Mouse (Mus musculus) embryonic facial prominence, embryonic 10.5 days (tissue): ENCODE results near the gene Podxl2. TPM values are rescaled to one million over a fixed set of nuclear protein-coding genes. Genes with fewer than 3 reads are reported as not detected.

ENCODE experiments used
- DNase-seq: peaks from one replicate; pipeline ENCODE4 v3.0.0-alpha.2; 2017; ENCODE audit warnings: low spot score
- H3K27ac ChIP-seq: fragments of 300-500 bp; sonication (generic); replicated peaks from 2 replicates; pipeline ENCODE4 v1.5.1; 2016; ENCODE audit warnings: mild to moderate bottlenecking
- H3K27me3 ChIP-seq: fragments of 300-500 bp; sonication (generic); replicated peaks from 2 replicates; pipeline ENCODE4 v1.6.1; 2016; ENCODE audit warnings: low read depth, mild to moderate bottlenecking; ENCODE audit not compliant: poor library complexity, severe bottlenecking
- H3K36me3 ChIP-seq: fragments of 300-500 bp; sonication (generic); replicated peaks from 2 replicates; pipeline ENCODE4 v1.6.1; 2016; ENCODE audit warnings: mild to moderate bottlenecking, moderate library complexity
- H3K4me1 ChIP-seq: fragments of 300-500 bp; sonication (generic); 2 replicates; pipeline ENCODE4 v1.6.1; 2016
- H3K4me3 ChIP-seq: fragments of 300-500 bp; sonication (generic); 2 replicates; pipeline ENCODE4 v1.5.1; 2016; ENCODE audit warnings: mild to moderate bottlenecking, moderate library complexity
- H3K9me3 ChIP-seq: fragments of 300-500 bp; sonication (generic); 2 replicates; pipeline ENCODE4 v1.6.1; 2016; ENCODE audit warnings: mild to moderate bottlenecking
- WGBS: fragments of 180-500 bp; shearing (Covaris S2); methylation state at CpG from one replicate; pipeline ENCODE4 v1.1.7; 2016; 5-methylcytosine and 5-hydroxymethylcytosine counted together
- polyA plus RNA-seq: library from polyadenylated mRNA; unstranded; fragments of >200 nt; fragmentation: Nextera tagmentation; extraction: Ambion mirVana; gene quantifications from 2 replicates; pipeline ENCODE4 v1.2.1, GENCODE M21; 2016

The Podxl2 gene
- polyA plus RNA-seq, 1 experiment from 2014 or later = 56.3 TPM

DNA sequence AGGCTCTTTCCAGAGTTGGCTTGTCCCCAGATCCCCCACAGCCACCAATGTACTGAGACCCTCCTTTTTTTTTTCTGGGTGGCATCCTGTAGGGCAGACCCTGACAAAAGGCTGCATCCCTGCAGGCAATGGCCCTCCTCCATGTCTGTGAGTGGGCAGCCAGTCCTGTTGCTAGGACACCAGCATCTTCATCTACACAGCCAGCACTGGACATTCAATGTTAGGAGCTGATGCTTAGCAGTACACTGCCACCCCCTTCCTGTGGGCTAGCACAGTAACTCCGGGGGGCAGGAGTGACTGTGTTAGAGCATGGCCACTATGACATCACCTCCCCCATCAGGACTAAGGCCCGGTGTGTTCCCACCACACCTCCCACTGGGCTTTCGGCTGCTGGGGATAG lies 59.8 kb downstream of the Podxl2 start:
- peak overlapping the region; percentile 30; the same call in 1 of the 2 replicates for H3K27ac ChIP-seq
- H3K9me3 ChIP-seq = no peaks in the 10 kb centered on the region
- 0 out of 2 replicates have a peak, but pooled peaks cover 3% of the 10 kb centered on the region for H3K27me3 ChIP-seq
- H3K4me3 ChIP-seq = no peak overlapping the region
- H3K4me1 ChIP-seq = peaks cover 36% of the 10 kb centered on the region
- WGBS = 74% methylated on average over 3 of the region's 3 CpGs
- no peak for DNase-seq
- H3K36me3 ChIP-seq = no peaks in the 10 kb centered on the region

DNA sequence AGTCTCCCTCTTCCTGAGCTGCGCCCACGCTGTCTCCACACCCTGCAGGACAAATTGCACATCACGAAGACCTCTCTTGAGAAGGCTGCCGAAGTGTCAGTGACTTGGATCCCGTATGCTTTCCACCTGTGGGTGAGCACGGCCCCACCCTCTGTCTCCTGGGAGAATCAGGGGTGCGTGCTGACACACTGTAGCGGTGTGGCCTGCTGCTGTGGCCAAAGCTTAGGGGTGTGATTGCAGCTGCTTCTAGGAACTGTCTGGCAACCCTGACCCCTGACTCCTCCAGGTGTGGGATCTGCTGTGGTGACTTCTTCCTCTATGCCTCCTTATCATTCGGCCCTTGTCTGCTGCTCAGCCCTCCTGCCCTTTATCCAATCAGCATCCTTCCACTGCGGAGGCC lies 61.0 kb downstream of the Podxl2 start:
- no peak overlapping the region for H3K27ac ChIP-seq
- H3K4me1 ChIP-seq = peaks cover 43% of the 10 kb centered on the region
- 0 out of 2 replicates have a peak, but pooled peaks cover 3% of the 10 kb centered on the region for H3K27me3 ChIP-seq
- no peak for DNase-seq
- 86% methylated on average over 10 of the region's 10 CpGs for WGBS
- H3K4me3 ChIP-seq = no peak overlapping the region
- H3K36me3 ChIP-seq = no peaks in the 10 kb centered on the region
- H3K9me3 ChIP-seq = no peaks in the 10 kb centered on the region

DNA sequence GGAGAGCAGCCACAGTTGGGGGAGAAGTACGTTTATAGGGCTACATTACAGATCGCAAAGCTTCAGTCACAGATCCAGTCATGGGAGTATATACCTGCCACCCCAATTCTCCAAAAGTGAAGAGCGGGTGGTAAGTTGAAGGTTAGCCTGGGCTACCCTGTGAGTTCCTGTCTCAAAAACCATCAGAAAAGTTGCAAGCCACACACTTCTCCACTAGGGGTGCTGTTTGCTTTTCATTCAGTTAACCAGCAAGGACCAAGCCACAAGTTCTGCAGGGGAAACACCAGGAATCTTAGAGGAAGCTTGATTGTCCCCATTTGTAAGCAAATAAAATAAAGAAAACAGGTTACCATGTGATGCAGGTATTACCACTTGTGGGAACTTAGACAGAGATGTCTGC lies 62.0 kb downstream of the Podxl2 start:
- peak; percentile 54 for DNase-seq
- Histone ChIP-seq H3K4me3 (no peak overlapping the region), H3K4me1 (peaks cover 45% of the 10 kb centered on the region), H3K27ac (no peak overlapping the region), H3K9me3 (no peaks in the 10 kb centered on the region), H3K36me3 (no peaks in the 10 kb centered on the region), H3K27me3 (0 out of 2 replicates have a peak, but pooled peaks cover 3% of the 10 kb centered on the region)
- whole genome bisulfite sequencing = 72% methylated on average over 3 of the region's 3 CpGs

DNA sequence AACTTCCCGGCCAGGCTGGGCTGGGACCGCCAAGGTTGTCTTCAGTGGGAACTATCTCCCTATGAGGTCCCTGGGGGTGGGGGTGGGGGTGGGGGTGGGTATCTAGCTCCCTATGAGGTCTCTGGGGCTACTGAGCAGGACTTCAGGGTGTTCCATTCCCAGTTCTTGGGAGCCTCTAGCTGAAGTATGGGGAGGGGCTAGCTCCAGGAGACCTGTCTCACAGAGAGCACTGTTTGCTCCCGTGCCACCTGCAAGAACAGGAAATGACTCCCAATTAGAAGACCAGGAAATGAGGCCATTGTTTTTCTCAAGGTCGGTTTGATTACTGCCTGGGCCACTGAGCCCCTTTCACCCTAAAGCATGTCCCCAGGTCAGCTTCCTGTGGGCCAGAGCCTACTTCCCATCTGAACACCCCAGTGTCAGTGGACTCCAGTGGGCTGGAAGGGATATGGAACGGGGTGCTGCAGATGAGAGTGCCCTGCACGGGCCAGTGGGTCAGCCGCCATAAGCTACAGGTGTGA lies 62.9 kb downstream of the Podxl2 start:
- Histone ChIP-seq H3K4me1 (peaks cover 51% of the 10 kb centered on the region), H3K9me3 (no peaks in the 10 kb centered on the region), H3K4me3 (no peak overlapping the region), H3K27ac (peak overlapping the region; percentile 54), H3K36me3 (no peaks in the 10 kb centered on the region), H3K27me3 (0 out of 2 replicates have a peak, but pooled peaks cover 3% of the 10 kb centered on the region)
- WGBS = 64% methylated on average over 7 of the region's 7 CpGs
- DNase-seq = no peak

DNA sequence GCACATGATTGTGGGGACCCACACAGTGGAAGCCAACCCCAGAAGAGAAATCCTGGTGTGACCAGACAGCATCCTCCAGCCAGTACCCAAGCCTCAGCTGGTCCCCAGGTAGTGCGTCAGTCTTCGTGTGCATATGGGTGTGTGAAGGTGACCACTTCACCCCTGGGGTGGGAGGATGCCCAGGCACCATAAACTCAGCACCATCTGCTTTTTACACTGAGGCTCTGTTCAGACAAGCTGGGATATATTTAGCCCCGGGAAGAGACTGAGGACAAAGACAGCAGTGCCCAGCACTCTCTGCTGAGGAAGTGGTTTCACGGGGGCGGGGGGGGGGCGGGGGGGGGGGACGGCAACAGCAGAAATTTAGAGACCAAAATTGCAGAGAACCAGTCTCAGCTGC lies 63.4 kb downstream of the Podxl2 start:
- Histone ChIP-seq H3K4me3 (no peak overlapping the region), H3K9me3 (no peaks in the 10 kb centered on the region), H3K27me3 (0 out of 2 replicates have a peak, but pooled peaks cover 3% of the 10 kb centered on the region), H3K36me3 (no peaks in the 10 kb centered on the region), H3K4me1 (peaks cover 51% of the 10 kb centered on the region), H3K27ac (peak overlapping the region; percentile 54)
- 28% methylated on average over 7 of the region's 7 CpGs for WGBS
- DNase-seq = no peak

DNA sequence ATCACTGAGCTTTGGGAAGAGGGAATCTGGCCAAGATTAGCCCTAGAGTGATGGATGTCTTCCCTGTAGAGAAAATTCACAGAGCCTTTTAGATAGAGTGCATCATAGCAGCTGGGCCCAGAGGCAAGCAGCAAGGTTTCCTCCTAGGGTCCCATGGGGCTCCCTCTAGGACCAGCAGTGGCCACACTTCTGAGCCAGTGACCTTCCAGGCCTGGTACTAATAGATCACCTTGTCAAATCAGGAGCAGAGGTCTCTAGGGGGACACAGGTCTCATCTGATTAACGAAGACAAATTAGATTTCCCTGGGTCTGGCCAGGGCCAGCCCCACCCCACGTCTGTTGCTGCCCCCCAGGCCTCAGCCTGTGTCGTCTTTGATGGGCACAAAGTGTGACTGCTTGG lies 64.6 kb downstream of the Podxl2 start:
- H3K4me1 ChIP-seq = peaks cover 50% of the 10 kb centered on the region
- no peaks in the 10 kb centered on the region for H3K27me3 ChIP-seq
- DNase-seq = no peak
- no peaks in the 10 kb centered on the region for H3K9me3 ChIP-seq
- H3K36me3 ChIP-seq = no peaks in the 10 kb centered on the region
- no peak overlapping the region for H3K4me3 ChIP-seq
- 0 out of 2 replicates have a peak overlapping the region, but pooled peaks have one; percentile 41 for H3K27ac ChIP-seq
- WGBS = 43% methylated on average over 3 of the region's 3 CpGs

DNA sequence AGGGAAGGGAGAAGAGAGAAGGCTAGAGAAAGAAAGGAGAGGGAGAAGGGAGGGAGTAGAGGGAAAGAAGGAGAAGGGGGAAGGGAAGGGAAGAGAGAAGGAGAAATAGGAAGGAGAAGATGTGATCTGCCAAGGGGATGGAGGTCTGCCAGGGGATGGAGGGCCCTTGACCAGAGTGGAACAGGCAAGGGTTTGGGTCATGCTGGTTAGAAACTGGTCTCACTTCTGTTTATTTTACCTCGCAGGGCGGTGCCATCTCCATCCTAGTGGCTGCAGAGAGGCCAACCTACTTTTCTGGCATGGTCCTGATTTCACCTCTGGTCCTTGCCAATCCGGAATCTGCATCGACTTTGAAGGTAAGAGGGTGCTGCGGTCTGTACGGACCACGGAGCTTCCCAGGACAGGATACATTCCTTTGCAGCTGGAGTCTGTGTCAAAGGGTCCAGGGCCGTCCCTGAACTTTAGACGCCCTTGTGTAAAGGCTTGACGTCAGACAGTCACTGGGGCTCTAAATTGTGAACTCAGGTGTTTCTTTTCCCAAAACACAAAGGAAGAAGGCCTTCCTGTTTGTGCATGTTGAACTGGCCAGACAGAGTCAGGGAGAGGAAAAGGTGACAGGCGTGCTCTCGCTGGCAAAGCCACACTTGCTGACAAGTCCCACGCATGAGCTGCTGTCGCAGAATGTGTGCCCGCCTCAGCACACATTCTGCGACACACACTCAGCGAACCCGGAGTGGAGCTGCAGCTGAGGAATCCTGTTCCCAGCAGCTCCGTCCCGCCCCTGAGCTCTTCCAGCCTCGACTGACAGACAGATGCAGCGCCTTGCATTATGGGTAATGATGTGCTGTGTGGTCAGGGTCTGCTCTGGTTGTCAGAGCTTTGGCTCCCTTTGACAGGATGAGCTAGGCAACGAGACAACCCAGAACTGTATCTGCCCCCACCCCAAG lies 65.5 kb downstream of the Podxl2 start:
- Histone ChIP-seq H3K27ac (peak overlapping the region; percentile 44; the same call in 1 of the 2 replicates), H3K4me1 (peaks cover 45% of the 10 kb centered on the region), H3K36me3 (no peaks in the 10 kb centered on the region), H3K9me3 (no peaks in the 10 kb centered on the region), H3K27me3 (no peaks in the 10 kb centered on the region), H3K4me3 (no peak overlapping the region)
- 70% methylated on average over 23 of the region's 23 CpGs for WGBS
- no peak for DNase-seq

DNA sequence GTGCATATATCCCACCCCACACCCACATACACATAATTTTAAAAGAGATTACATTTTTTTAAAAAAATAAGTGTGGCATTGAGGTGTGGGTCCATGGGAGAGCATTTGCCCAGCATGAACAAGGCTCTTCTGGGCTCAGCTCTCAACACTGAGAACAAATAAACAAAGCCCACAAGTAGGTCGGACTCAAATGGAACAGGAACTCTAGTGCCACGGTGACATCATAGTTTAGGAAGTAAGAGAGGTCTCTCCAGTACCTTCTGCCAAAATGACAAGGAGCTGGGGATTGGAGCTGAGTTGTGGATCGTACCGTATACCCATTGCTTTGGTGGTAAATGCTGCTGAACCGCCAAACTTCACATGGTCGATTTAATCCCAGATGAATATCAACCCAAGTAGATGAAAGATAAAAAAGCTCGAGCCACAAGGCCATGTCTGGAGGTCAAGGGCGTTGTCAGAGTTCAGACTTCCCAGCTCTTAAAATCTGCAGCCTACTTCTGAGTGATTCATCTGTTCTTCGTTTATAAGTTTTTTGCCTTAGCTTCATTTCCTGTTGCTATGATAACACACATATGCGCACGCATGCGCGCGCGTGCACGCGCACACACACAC lies 69.8 kb downstream of the Podxl2 start:
- WGBS = 88% methylated on average over 17 of the region's 17 CpGs
- Histone ChIP-seq H3K9me3 (no peaks in the 10 kb centered on the region), H3K36me3 (no peaks in the 10 kb centered on the region), H3K27me3 (no peaks in the 10 kb centered on the region), H3K4me3 (no peak overlapping the region), H3K27ac (no peak overlapping the region), H3K4me1 (peaks cover 39% of the 10 kb centered on the region)
- DNase-seq = no peak

DNA sequence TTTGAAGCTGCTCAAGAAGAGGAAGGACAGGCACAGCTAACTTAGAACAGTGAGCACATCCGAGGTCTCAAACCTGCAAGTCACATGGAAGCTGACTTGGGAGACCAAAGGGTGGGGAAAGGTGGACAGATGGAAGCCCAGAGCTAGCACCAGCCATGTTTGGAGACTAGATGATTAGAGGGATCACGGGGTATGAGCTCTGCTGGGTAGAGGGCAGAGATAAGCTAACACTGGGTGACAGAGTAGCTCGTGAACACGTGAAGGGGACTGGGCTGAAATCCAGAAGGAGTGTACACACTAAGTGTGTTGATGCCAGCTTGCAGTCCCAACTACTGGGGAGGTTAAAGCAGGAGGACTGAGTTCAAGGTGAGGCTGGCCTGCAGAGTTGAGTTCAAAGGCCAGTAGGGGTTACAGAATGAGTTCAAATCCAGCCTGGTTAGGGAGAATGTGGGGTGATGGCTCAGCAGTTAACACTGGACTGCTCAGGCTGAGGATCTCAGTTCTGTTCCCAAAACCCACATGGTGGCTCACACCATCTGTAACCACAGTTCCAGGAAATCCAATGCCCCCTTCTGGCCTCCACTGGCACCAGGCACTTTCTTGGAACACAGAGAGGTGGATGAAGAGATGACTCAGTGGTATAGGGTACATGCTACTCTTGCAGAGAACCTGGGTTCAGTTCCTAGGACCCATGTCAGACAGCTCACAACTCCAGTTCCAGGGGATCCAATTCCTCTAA lies 70.7 kb downstream of the Podxl2 start:
- WGBS = 85% methylated on average over 4 of the region's 4 CpGs
- H3K27me3 ChIP-seq = no peaks in the 10 kb centered on the region
- H3K4me1 ChIP-seq = peaks cover 30% of the 10 kb centered on the region
- no peak overlapping the region for H3K27ac ChIP-seq
- H3K36me3 ChIP-seq = no peaks in the 10 kb centered on the region
- no peak for DNase-seq
- no peaks in the 10 kb centered on the region for H3K9me3 ChIP-seq
- no peak overlapping the region for H3K4me3 ChIP-seq

DNA sequence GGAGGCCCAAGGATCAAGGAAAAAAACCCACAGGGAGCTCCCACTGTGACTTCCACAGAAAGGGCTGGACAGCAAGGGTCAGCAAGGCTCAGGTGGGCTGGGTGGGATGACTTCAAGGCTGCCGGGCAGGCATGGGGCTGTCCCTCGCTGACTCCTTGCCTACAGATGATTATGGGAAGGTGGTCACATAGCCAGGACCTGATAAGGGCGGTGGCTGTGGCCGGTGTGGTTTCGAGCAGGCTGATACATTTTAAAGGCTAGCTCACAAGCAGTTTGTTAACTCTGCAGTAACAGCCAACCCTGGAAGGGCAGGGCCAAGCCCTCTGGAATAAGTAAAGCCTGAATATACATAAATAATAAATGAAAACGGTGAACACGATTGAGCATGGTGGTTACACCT lies 71.8 kb downstream of the Podxl2 start:
- WGBS = 94% methylated on average over 7 of the region's 7 CpGs
- no peak for DNase-seq
- H3K9me3 ChIP-seq = no peaks in the 10 kb centered on the region

DNA sequence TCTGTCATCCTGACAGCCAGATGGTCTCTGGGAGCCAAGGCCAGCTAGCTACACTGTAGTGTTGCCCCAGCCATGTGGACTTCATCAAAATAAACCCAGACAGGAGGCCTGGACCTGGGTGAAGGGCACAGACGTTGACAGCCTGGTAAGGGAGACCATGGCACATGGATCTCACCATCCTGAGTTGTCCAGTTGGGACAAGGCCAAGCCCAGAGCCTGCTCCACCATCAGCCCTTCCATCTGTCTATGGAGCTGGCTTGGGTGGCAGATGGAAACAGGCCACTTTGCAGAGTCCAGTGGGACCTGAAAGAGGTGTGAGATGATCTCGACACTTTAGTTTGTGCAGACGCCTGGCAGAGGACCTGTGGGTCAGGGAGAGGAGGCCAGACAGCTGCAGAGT lies 74.1 kb downstream of the Podxl2 start:
- H3K4me3 ChIP-seq = no peak overlapping the region
- DNase-seq = no peak
- H3K27ac ChIP-seq = peak overlapping the region; percentile 45
- no peaks in the 10 kb centered on the region for H3K9me3 ChIP-seq
- 43% methylated on average over 3 of the region's 3 CpGs for WGBS
- peaks cover 22% of the 10 kb centered on the region for H3K4me1 ChIP-seq
- H3K27me3 ChIP-seq = peaks cover 6% of the 10 kb centered on the region; the same call in 1 of the 2 replicates
- H3K36me3 ChIP-seq = no peaks in the 10 kb centered on the region

More for the DNA sequence above, 71.8 kb downstream of the Podxl2 start:
- Histone ChIP-seq H3K4me3 (no peak overlapping the region), H3K36me3 (no peaks in the 10 kb centered on the region), H3K4me1 (peaks cover 28% of the 10 kb centered on the region), H3K27ac (no peak overlapping the region), H3K27me3 (no peaks in the 10 kb centered on the region)

DNA sequence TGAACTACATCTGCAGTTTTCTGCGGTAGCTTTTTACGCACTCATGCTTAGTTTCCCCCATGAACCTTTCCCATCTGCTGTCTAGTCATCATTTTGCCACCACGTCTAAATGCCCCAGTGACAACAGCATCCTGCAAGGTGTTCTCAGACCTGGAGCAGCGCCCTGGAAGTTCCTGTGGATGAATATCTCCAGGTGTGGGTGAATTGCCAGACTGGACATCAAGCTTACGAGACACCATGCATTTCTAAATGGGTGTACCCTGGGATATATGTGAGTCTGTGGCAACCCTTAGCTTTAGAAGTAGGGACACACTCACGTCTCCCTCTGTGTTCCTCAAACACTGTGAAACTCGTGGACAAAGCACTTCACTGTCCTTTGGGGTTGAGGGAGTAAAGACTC lies 74.7 kb downstream of the Podxl2 start:
- H3K36me3 ChIP-seq = no peaks in the 10 kb centered on the region
- peaks cover 6% of the 10 kb centered on the region; the same call in 1 of the 2 replicates for H3K27me3 ChIP-seq
- peaks cover 28% of the 10 kb centered on the region for H3K4me1 ChIP-seq
- H3K4me3 ChIP-seq = no peak overlapping the region
- WGBS = 86% methylated on average over 7 of the region's 7 CpGs
- no peak overlapping the region for H3K27ac ChIP-seq
- DNase-seq = no peak
- H3K9me3 ChIP-seq = no peaks in the 10 kb centered on the region
